Mouse (Mus musculus) C2C12 (cell line): Measurements from ENCODE around the gene Astl. TPM values are rescaled to one million over a fixed set of nuclear protein-coding genes. Genes with fewer than 3 reads are reported as not detected.

Source experiments
- H3K27me3 ChIP-seq: one replicate; pipeline ENCODE4 v1.6.1; 2011; ENCODE audit not compliant: control insufficient read depth, insufficient read depth, insufficient read length
- H3K36me3 ChIP-seq: one replicate; pipeline ENCODE4 v1.6.1; 2011; ENCODE audit not compliant: control insufficient read depth, insufficient read depth
- H3K4me3 ChIP-seq: one replicate; pipeline ENCODE4 v1.5.1; 2011; ENCODE audit warnings: mild to moderate bottlenecking, control low read depth; ENCODE audit not compliant: poor library complexity, insufficient read depth, severe bottlenecking
- H3K79me2 ChIP-seq: one replicate; pipeline ENCODE4 v1.6.1; 2011; ENCODE audit not compliant: control insufficient read depth, insufficient read depth
- H3K79me3 ChIP-seq: one replicate; pipeline ENCODE4 v1.6.1; 2011; ENCODE audit warnings: low read depth, control low read depth
- H3ac ChIP-seq: one replicate; pipeline ENCODE3; 2011; ENCODE audit warnings: low read depth; ENCODE audit not compliant: control insufficient read depth, insufficient read length
- CEBPB ChIP-seq: IDR thresholded peaks from one replicate; pipeline ENCODE4 v1.6.1; 2011; ENCODE audit warnings: low read depth, mild to moderate bottlenecking, control low read depth, moderate library complexity
- CTCF ChIP-seq: IDR thresholded peaks from one replicate; pipeline ENCODE4 v1.5.1; 2011; ENCODE audit not compliant: control insufficient read depth, insufficient read depth, insufficient read length
- FOSL1 ChIP-seq: IDR thresholded peaks from one replicate; pipeline ENCODE4 v1.8.0; 2011; ENCODE audit warnings: mild to moderate bottlenecking, low read length; ENCODE audit not compliant: poor library complexity, insufficient read depth, severe bottlenecking
- MAX ChIP-seq: IDR thresholded peaks from one replicate; pipeline ENCODE4 v1.6.1; 2011; ENCODE audit warnings: mild to moderate bottlenecking, control low read depth
- MYOD1 ChIP-seq: IDR thresholded peaks from one replicate; pipeline ENCODE4 v1.6.1; 2011; ENCODE audit warnings: low read depth; ENCODE audit not compliant: control insufficient read depth, insufficient read length
- MYOG ChIP-seq: IDR thresholded peaks from one replicate; pipeline ENCODE4 v1.6.1; 2011; ENCODE audit not compliant: control insufficient read depth, insufficient read length; ENCODE audit errors: extremely low read depth
- USF1 ChIP-seq: IDR thresholded peaks from one replicate; pipeline ENCODE4 v1.6.1; 2011; ENCODE audit warnings: low read depth, mild to moderate bottlenecking, control low read depth, moderate library complexity
- polyA plus RNA-seq: library from polyadenylated mRNA; unstranded; fragments of >200 nt; fragmentation: generic; extraction: Trizol; gene quantifications from one replicate; pipeline ENCODE4 v1.2.1, GENCODE M21; 2012; ENCODE audit warnings: missing spikeins

Gene Astl
- polyA plus RNA-seq, 1 experiment: not detected

DNA sequence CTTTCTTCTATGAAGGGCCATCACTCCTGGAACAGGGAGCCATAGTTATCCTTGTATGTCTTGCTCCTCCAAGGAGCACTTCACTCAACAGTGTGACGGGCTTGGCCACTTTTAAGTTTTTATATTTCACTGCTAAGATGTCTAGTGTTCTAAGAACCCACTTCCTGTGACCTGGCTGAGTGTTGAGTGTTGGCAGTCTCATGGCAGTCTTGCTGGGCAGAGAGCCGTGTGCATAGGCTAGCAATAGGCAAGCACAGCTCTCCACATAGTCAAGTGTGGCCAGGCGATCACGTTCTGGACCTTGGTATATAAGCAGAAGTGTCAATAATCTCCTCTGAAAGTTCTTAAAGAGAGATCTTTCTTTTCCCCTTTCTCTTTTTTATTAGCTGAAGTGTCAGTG, 20.3 kb upstream of the Astl start:
- TF ChIP-seq MAX: no peak
- no peak for TF ChIP-seq CTCF
- no peak for TF ChIP-seq FOSL1
- no peak for TF ChIP-seq MYOD1
- TF ChIP-seq USF1: no peak
- TF ChIP-seq MYOG: no peak
- TF ChIP-seq CEBPB: no peak
- H3K36me3 ChIP-seq: no peaks in the 10 kb centered on the region
- no peaks in the 10 kb centered on the region for H3K27me3 ChIP-seq
- no peaks in the 10 kb centered on the region for H3K79me2 ChIP-seq
- H3ac ChIP-seq: no peak overlapping the region
- no peak overlapping the region for H3K4me3 ChIP-seq
- H3K79me3 ChIP-seq: no peaks in the 10 kb centered on the region

DNA sequence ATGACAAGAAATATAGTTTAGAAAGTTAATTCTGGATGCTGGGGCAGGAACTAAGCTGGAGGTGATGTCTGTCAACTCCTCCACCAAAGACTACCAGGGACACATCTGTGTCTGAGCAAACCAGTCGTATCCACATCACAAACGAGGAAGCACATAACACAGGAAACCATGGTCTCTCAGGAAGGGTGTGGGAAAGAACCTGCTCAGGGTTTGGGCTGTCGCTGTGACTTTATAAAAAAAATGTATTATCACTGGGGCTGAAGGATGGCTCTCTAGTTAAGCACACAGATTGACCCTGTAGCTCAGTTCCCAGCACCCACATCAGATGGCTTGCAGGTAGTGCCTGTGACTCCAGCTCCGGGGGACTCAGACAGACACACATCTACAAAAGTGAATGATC, 19.4 kb upstream of the Astl start:
- no peak for TF ChIP-seq MAX
- no peak for TF ChIP-seq CEBPB
- no peak for TF ChIP-seq USF1
- TF ChIP-seq MYOD1: no peak
- no peak for TF ChIP-seq FOSL1
- no peak for TF ChIP-seq CTCF
- TF ChIP-seq MYOG: no peak
- Histone ChIP-seq H3K79me3 (no peaks in the 10 kb centered on the region), H3K36me3 (no peaks in the 10 kb centered on the region), H3K4me3 (no peak overlapping the region), H3ac (no peak overlapping the region), H3K79me2 (no peaks in the 10 kb centered on the region), H3K27me3 (no peaks in the 10 kb centered on the region)

DNA sequence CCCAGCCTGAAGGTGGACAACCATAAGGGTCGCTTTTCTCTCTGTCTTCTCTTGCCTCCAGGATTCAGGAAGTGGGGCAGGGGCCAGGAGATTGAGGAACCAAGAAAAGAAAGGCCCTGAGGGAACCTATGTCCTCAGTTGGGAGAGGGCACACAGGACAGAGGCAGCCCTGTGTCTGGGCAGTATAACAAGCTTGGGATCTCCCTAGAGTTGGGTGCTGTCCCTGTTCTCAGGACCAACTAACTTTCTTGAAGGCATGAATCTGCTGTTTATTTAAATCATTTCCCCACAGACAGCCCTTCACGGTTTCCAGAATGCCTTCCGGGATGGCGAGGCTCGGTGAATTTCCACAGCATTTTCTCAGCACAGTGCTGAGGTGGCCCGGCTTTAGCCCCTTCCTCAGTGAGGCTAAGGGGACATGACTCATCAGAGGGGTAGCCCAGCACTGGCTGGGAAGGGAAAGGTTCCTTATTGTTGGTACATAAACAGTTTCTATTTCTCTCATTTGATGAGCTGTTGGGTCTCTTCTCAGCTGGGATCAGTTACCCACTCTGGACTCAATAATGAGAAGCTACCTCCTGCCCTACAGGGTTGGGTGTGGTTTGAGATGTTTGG, 15.7 kb upstream of the Astl start:
- no peaks in the 10 kb centered on the region for H3K79me2 ChIP-seq
- H3K27me3 ChIP-seq: no peaks in the 10 kb centered on the region
- H3ac ChIP-seq: no peak overlapping the region
- H3K4me3 ChIP-seq: no peak overlapping the region
- H3K36me3 ChIP-seq: no peaks in the 10 kb centered on the region
- H3K79me3 ChIP-seq: no peaks in the 10 kb centered on the region
- TF ChIP-seq MAX (no peak), CTCF (no peak), FOSL1 (no peak), MYOG (no peak), MYOD1 (no peak), CEBPB (no peak), USF1 (no peak)

DNA sequence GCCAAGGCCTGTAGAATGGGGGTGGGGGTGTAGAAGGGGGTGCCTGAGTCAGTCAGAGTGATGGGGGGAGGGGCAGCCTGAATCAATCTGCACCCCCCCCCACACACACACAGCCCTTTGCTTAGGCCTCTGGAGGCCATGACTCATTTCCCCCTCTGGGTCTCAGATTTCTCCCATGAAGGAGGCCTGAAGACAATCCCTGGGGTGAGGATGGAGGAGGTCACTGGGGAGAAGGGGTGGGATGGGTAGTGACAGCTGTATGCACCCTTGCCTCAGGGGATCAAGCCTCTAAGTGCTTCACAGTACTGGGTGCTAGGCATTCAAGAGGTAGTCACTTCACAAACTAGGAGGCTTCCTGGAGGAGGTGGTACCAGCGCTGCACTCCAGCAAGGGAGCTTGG, 14.8 kb upstream of the Astl start:
- H3K4me3 ChIP-seq: no peak overlapping the region
- no peaks in the 10 kb centered on the region for H3K36me3 ChIP-seq
- H3ac ChIP-seq: no peak overlapping the region
- no peaks in the 10 kb centered on the region for H3K79me2 ChIP-seq
- TF ChIP-seq CEBPB: no peak
- no peak for TF ChIP-seq MYOG
- peak; percentile 72 for TF ChIP-seq FOSL1
- peak; percentile 67 for TF ChIP-seq MAX
- peak; percentile 95 for TF ChIP-seq MYOD1
- TF ChIP-seq CTCF: no peak
- TF ChIP-seq USF1: no peak
- no peaks in the 10 kb centered on the region for H3K27me3 ChIP-seq
- no peaks in the 10 kb centered on the region for H3K79me3 ChIP-seq

DNA sequence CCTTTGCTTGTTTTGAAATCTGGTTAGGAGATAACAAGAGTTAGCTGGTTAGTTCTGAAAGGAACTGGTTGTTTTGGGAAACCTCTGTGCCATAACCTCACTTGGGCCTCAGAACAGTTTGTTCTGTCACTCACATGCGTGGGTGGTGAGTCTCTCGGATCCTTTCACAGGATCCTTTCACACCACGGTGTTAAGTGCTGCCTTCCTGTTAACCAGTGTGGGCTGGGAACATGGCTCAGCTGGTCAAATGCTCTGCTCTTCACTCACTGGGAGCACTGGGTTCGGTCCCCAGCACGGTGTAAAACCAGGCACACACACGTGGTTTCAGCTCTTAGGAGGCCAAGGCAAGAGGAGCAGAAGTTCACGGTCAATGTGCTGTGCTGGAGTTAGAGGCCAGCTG, 14.0 kb upstream of the Astl start:
- Histone ChIP-seq H3K79me2 (no peaks in the 10 kb centered on the region), H3K4me3 (no peak overlapping the region), H3K36me3 (no peaks in the 10 kb centered on the region), H3K27me3 (no peaks in the 10 kb centered on the region), H3ac (no peak overlapping the region), H3K79me3 (no peaks in the 10 kb centered on the region)
- TF ChIP-seq FOSL1 (no peak), MYOD1 (no peak), CTCF (no peak), CEBPB (no peak), USF1 (no peak), MYOG (no peak), MAX (no peak)
